Mouse (Mus musculus) hindbrain, embryonic 14.5 days (tissue): ENCODE measurements around the gene B3gnt6. TPM values are rescaled to one million over a fixed set of nuclear protein-coding genes. Genes with fewer than 3 reads are reported as not detected.

Source experiments
- ATAC-seq: fragments of 200-750 bp; cut with Nextera tagmentation; 2 replicates; pipeline ENCODE4 v1.8.0; 2017; ENCODE audit warnings: moderate number of reproducible peaks, mild to moderate bottlenecking, moderate TSS enrichment, moderate library complexity; ENCODE audit not compliant: low FRiP score
- DNase-seq: peaks from one replicate; pipeline ENCODE4 v3.0.0-alpha.2; 2015; ENCODE audit warnings: low spot score
- H3K27ac ChIP-seq: fragments of 300-500 bp; sonication (generic); 2 replicates; pipeline ENCODE4 v1.5.1; 2014; ENCODE audit warnings: mild to moderate bottlenecking, moderate library complexity
- H3K27me3 ChIP-seq: fragments of 300-500 bp; sonication (generic); 2 replicates; pipeline ENCODE4 v1.6.1; 2014; ENCODE audit warnings: mild to moderate bottlenecking, low read length, mixed read lengths; ENCODE audit not compliant: control insufficient read depth, insufficient read depth
- H3K36me3 ChIP-seq: fragments of 300-500 bp; sonication (generic); replicated peaks from 2 replicates; pipeline ENCODE4 v1.6.1; 2014; ENCODE audit not compliant: control insufficient read depth, insufficient read depth
- H3K4me1 ChIP-seq: fragments of 300-500 bp; sonication (generic); replicated peaks from 2 replicates; pipeline ENCODE4 v1.6.1; 2014; ENCODE audit warnings: antibody characterized with exemption, low read length, mixed read lengths; ENCODE audit not compliant: control insufficient read depth, insufficient read depth
- H3K4me2 ChIP-seq: fragments of 300-500 bp; sonication (generic); replicated peaks from 2 replicates; pipeline ENCODE4 v1.6.1; 2014; ENCODE audit warnings: mild to moderate bottlenecking, moderate library complexity
- H3K4me3 ChIP-seq: fragments of 300-500 bp; sonication (generic); replicated peaks from 2 replicates; pipeline ENCODE4 v1.5.1; 2014; ENCODE audit warnings: mild to moderate bottlenecking, low read length
- H3K9ac ChIP-seq: fragments of 300-500 bp; sonication (generic); 2 replicates; pipeline ENCODE4 v1.6.1; 2014
- H3K9me3 ChIP-seq: fragments of 300-500 bp; sonication (generic); 2 replicates; pipeline ENCODE4 v1.6.1; 2016; ENCODE audit warnings: low read length; ENCODE audit not compliant: control insufficient read depth
- WGBS: fragments of 180-500 bp; shearing (Covaris S2); extraction: QIAGEN DNeasy Blood & Tissue Kit; methylation state at CpG from one replicate; pipeline ENCODE4 v1.1.7; 2014; 5-methylcytosine and 5-hydroxymethylcytosine counted together
- polyA plus RNA-seq: library from polyadenylated mRNA; unstranded; fragments of >200 nt; fragmentation: Nextera tagmentation; extraction: Ambion mirVana; gene quantifications from 2 replicates; pipeline ENCODE4 v1.2.1, GENCODE M21; 2014

Gene B3gnt6
- polyA plus RNA-seq = 0.25 and 0.31 TPM in 2 replicates

DNA sequence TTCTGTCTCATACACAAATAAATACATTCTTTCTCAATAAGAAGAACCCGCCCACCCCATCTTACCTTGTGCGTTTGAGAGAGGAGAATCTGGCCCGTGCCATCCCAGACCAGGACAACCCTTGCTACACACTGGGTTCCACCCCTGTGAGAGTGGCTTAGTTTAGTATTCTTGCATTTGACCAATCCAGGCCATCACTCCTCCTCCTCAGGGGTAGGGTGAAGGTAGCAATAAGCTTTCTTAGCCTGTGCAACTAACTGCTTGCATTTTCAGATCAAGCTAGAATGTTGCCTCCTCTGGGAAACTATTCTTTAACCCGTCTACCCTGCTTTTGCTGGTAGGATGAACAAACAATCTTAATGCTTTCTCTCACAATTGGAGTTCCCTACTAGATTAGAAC is at the start of gene B3gnt6:
Gene B3gnt6 (minus strand): TSS at position 101 of the 400 bp plus-strand sequence.
- H3K4me1 ChIP-seq = no peaks in the 10 kb centered on the region
- no peak within 1 kb of the TSS for H3K4me2 ChIP-seq
- no peaks in the 10 kb centered on the region for H3K9me3 ChIP-seq
- H3K9ac ChIP-seq = no peak within 1 kb of the TSS
- no peaks in the 10 kb centered on the region for H3K36me3 ChIP-seq
- no peak within 1 kb of the TSS for H3K27ac ChIP-seq
- ATAC-seq (no peak), DNase-seq (no peak)
- 90% methylated on average over 4 of the region's 4 CpGs for WGBS
- H3K4me3 ChIP-seq = no peak within 1 kb of the TSS
- peaks cover 31% of the 10 kb centered on the region for H3K27me3 ChIP-seq

GRCm38 (mm10) chr7:98236686-98237359 is 37.5 kb upstream of the B3gnt6 start:
- no peaks in the 10 kb centered on the region for H3K27me3 ChIP-seq
- H3K9ac ChIP-seq = no peak overlapping the region
- no peaks in the 10 kb centered on the region for H3K9me3 ChIP-seq
- no peaks in the 10 kb centered on the region for H3K4me1 ChIP-seq
- ATAC-seq (no peak), DNase-seq (no peak)
- 71% methylated on average over 3 of the region's 3 CpGs for WGBS
- no peak overlapping the region for H3K4me2 ChIP-seq
- no peak overlapping the region for H3K4me3 ChIP-seq
- no peak overlapping the region for H3K27ac ChIP-seq
- no peaks in the 10 kb centered on the region for H3K36me3 ChIP-seq

DNA sequence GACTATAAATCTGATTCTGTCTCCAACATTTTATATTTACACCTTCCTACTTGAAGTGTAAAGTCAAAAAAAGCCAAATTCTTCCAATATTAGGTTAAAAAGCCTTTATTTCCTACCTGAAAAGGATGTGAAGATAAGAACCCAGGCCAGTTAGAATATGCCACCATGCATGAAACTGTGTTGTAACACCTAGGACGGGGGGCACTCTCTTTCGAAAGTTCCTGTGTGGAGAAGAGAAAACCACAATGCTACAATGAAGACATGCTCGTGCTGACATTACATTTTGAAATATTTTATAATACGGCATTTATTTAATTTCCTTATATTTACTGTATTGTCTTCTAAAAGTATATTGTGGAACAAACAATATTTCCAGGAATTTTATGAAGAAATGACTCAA is 24.5 kb upstream of the B3gnt6 start:
- ATAC-seq = no peak
- 96% methylated on average over 4 of the region's 4 CpGs for WGBS

GRCm38 (mm10) chr7:98216713-98217112 is 17.4 kb upstream of the B3gnt6 start:
- no peak overlapping the region for H3K4me3 ChIP-seq
- DNase-seq = peak; percentile 41
- no peaks in the 10 kb centered on the region for H3K27me3 ChIP-seq
- H3K9ac ChIP-seq = no peak overlapping the region
- no peak for ATAC-seq
- no peaks in the 10 kb centered on the region for H3K36me3 ChIP-seq
- no peak overlapping the region for H3K27ac ChIP-seq
- H3K9me3 ChIP-seq = no peaks in the 10 kb centered on the region
- no peak overlapping the region for H3K4me2 ChIP-seq
- H3K4me1 ChIP-seq = 0 out of 2 replicates have a peak, but pooled peaks cover 4% of the 10 kb centered on the region

More for the DNA sequence above, 24.5 kb upstream of the B3gnt6 start:
- no peak for DNase-seq
- H3K9me3 ChIP-seq = no peaks in the 10 kb centered on the region
- no peak overlapping the region for H3K4me2 ChIP-seq
- H3K9ac ChIP-seq = no peak overlapping the region
- no peak overlapping the region for H3K4me3 ChIP-seq
- no peaks in the 10 kb centered on the region for H3K27me3 ChIP-seq
- no peak overlapping the region for H3K27ac ChIP-seq
- no peaks in the 10 kb centered on the region for H3K36me3 ChIP-seq
- H3K4me1 ChIP-seq = no peaks in the 10 kb centered on the region

DNA sequence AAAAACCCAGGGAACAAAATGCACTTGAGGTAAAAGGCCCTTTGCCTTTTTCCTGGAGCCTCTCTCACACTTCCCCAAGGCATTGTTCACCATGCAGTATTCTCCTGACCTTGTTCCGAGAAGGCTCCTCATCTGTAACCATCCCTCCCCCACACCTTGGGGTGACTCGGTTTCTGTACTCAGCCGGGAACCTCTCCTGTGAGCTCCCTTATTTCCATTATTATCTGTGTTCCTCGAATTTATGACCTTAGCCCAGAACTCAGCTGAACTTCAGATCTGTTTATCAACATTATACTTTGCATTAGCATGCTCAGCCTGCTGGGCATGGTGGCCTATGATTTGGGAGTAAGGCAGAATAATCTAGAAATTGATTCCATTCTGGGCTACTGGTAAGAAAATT is 3.7 kb upstream of the B3gnt6 start:
- H3K4me2 ChIP-seq = no peak overlapping the region
- no peaks in the 10 kb centered on the region for H3K27me3 ChIP-seq
- no peak overlapping the region for H3K27ac ChIP-seq
- H3K4me1 ChIP-seq = no peaks in the 10 kb centered on the region
- H3K4me3 ChIP-seq = no peak overlapping the region
- 76% methylated on average over 4 of the region's 4 CpGs for WGBS
- H3K36me3 ChIP-seq = no peaks in the 10 kb centered on the region
- H3K9me3 ChIP-seq = no peaks in the 10 kb centered on the region
- no peak overlapping the region for H3K9ac ChIP-seq
- ATAC-seq = no peak
- no peak for DNase-seq

- Histone ChIP-seq H3K9me3 (no peaks in the 10 kb centered on the region), H3K4me3 (no peak overlapping the region), H3K27ac (no peak overlapping the region), H3K36me3 (no peaks in the 10 kb centered on the region), H3K4me1 (no peaks in the 10 kb centered on the region), H3K9ac (no peak overlapping the region), H3K27me3 (peaks cover 9% of the 10 kb centered on the region), H3K4me2 (no peak overlapping the region)
- 87% methylated on average over 5 of the region's 5 CpGs for WGBS
- ATAC-seq (no peak), DNase-seq (no peak)
These were observed 2.3 kb upstream of the B3gnt6 start for GRCm38 (mm10) chr7:98201493-98202028.

GRCm38 (mm10) chr7:98200396-98200795 is 1.1 kb upstream of the B3gnt6 start:
- H3K27me3 ChIP-seq = peaks cover 21% of the 10 kb centered on the region
- H3K9ac ChIP-seq = no peak overlapping the region
- H3K27ac ChIP-seq = no peak overlapping the region
- H3K36me3 ChIP-seq = no peaks in the 10 kb centered on the region
- ATAC-seq (no peak), DNase-seq (no peak)
- WGBS = 94% methylated on average over 3 of the region's 3 CpGs
- H3K4me3 ChIP-seq = no peak overlapping the region
- no peaks in the 10 kb centered on the region for H3K4me1 ChIP-seq
- no peak overlapping the region for H3K4me2 ChIP-seq
- no peaks in the 10 kb centered on the region for H3K9me3 ChIP-seq

- Histone ChIP-seq H3K9ac (no peak overlapping the region), H3K27me3 (peaks cover 66% of the 10 kb centered on the region), H3K4me1 (peaks cover 11% of the 10 kb centered on the region), H3K4me3 (no peak overlapping the region), H3K9me3 (no peaks in the 10 kb centered on the region), H3K27ac (no peak overlapping the region), H3K36me3 (no peaks in the 10 kb centered on the region), H3K4me2 (no peak overlapping the region)
- ATAC-seq (no peak), DNase-seq (no peak)
- 50% methylated on average over 10 of the region's 10 CpGs for WGBS
These were observed 4.0 kb downstream of the B3gnt6 start for GRCm38 (mm10) chr7:98195151-98195801.

GRCm38 (mm10) chr7:98194026-98194792 is 5.1 kb downstream of the B3gnt6 start:
- Histone ChIP-seq H3K9me3 (no peaks in the 10 kb centered on the region), H3K4me3 (peak overlapping the region; percentile 44), H3K36me3 (no peaks in the 10 kb centered on the region), H3K4me1 (peaks cover 11% of the 10 kb centered on the region), H3K9ac (peak overlapping the region; percentile 57), H3K4me2 (peak overlapping the region; percentile 97), H3K27me3 (peaks cover 66% of the 10 kb centered on the region), H3K27ac (no peak overlapping the region)
- peak; percentile 48 for DNase-seq
- ATAC-seq = peak; percentile 49; the same call in 1 of the 2 replicates
- WGBS = under 1% methylated on average over 61 of the region's 61 CpGs
